Mouse (Mus musculus): ENCODE data around the gene Sema3b. TPM values are rescaled to one million over a fixed set of nuclear protein-coding genes. Genes with fewer than 3 reads are reported as not detected.

Sema3b gene
- polyA plus RNA-seq, 1 experiment, result 3.3 TPM

GRCm38 (mm10) chr9:107640257-107640772 lies 31.3 kb upstream of the Sema3b start:
- WGBS, result 11% methylated on average over 8 of the region's 8 CpGs
- TF ChIP-seq POLR2A (IDR thresholded peaks at IDR 0.05; ENCODE audit: low read depth, low read length) (no peak), CTCF (IDR thresholded peaks at IDR 0.05; ENCODE audit: extremely low read depth, insufficient read depth, insufficient read length, insufficient replicate concordance) (no peak)
- peaks cover 20% of the 10 kb centered on the region; the same call in 1 of the 2 replicates for H3K4me1 ChIP-seq (ENCODE audit: control insufficient read depth, insufficient read depth, insufficient read length)
- H3K36me3 ChIP-seq (ENCODE audit: control insufficient read depth, insufficient read depth, low read length), result no peaks in the 10 kb centered on the region
- no peak overlapping the region for H3K4me3 ChIP-seq (ENCODE audit: extremely low read depth, insufficient read depth, insufficient read length)
- DNase-seq (ENCODE audit: low read depth in 1 of 2, low spot score in 2 of 2), result peak; percentile 65
- H3K27me3 ChIP-seq (ENCODE audit: control insufficient read depth, insufficient read depth, low read length), result no peaks in the 10 kb centered on the region
- H3K27ac ChIP-seq (ENCODE audit: insufficient read depth, low read length), result peak overlapping the region; percentile 82

GRCm38 (mm10) chr9:107637070-107637469 lies 28.0 kb upstream of the Sema3b start:
- WGBS, result 89% methylated on average over 7 of the region's 7 CpGs
- peaks cover 28% of the 10 kb centered on the region; the same call in 1 of the 2 replicates for H3K4me1 ChIP-seq (ENCODE audit: control insufficient read depth, insufficient read depth, insufficient read length)
- no peak for TF ChIP-seq CTCF (IDR thresholded peaks at IDR 0.05; ENCODE audit: extremely low read depth, insufficient read depth, insufficient read length, insufficient replicate concordance)
- TF ChIP-seq POLR2A (IDR thresholded peaks at IDR 0.05; ENCODE audit: low read depth, low read length), result no peak

GRCm38 (mm10) chr9:107635279-107636028 lies 26.4 kb upstream of the Sema3b start, which contains the start of gene Gnai2:
Gnai2 (minus strand) TSS chr9:107635367.
- TF ChIP-seq CTCF (IDR thresholded peaks at IDR 0.05; ENCODE audit: extremely low read depth, insufficient read depth, insufficient read length, insufficient replicate concordance) (no peak), POLR2A (IDR thresholded peaks at IDR 0.05; ENCODE audit: low read depth, low read length) (peak; percentile 76)
- Histone ChIP-seq H3K4me3 (ENCODE audit: extremely low read depth, insufficient read depth, insufficient read length) (peak within 1 kb of the TSS; percentile 99), H3K27me3 (ENCODE audit: control insufficient read depth, insufficient read depth, low read length) (no peaks in the 10 kb centered on the region), H3K4me1 (ENCODE audit: control insufficient read depth, insufficient read depth, insufficient read length) (peaks cover 32% of the 10 kb centered on the region; the same call in 1 of the 2 replicates), H3K36me3 (ENCODE audit: control insufficient read depth, insufficient read depth, low read length) (peaks cover 4% of the 10 kb centered on the region; the same call in 1 of the 2 replicates), H3K27ac (ENCODE audit: insufficient read depth, low read length) (peak within 1 kb of the TSS; percentile 96)
- 2% methylated on average over 38 of the region's 38 CpGs for WGBS
- peak; percentile 89 to 98 for DNase-seq (ENCODE audit: low read depth in 1 of 2, low spot score in 2 of 2)

More at GRCm38 (mm10) chr9:107637070-107637469, 28.0 kb upstream of the Sema3b start:
- H3K36me3 ChIP-seq (ENCODE audit: control insufficient read depth, insufficient read depth, low read length), result no peaks in the 10 kb centered on the region
- no peak for DNase-seq (ENCODE audit: low read depth in 1 of 2, low spot score in 2 of 2)
- no peak overlapping the region for H3K27ac ChIP-seq (ENCODE audit: insufficient read depth, low read length)
- no peak overlapping the region for H3K4me3 ChIP-seq (ENCODE audit: extremely low read depth, insufficient read depth, insufficient read length)
- no peaks in the 10 kb centered on the region for H3K27me3 ChIP-seq (ENCODE audit: control insufficient read depth, insufficient read depth, low read length)

- under 1% methylated on average over 35 of the region's 35 CpGs for WGBS
- H3K27ac ChIP-seq (ENCODE audit: insufficient read depth, low read length), result peak overlapping the region; percentile 96
- TF ChIP-seq CTCF (IDR thresholded peaks at IDR 0.05; ENCODE audit: extremely low read depth, insufficient read depth, insufficient read length, insufficient replicate concordance), result no peak
- no peak for TF ChIP-seq POLR2A (IDR thresholded peaks at IDR 0.05; ENCODE audit: low read depth, low read length)
- H3K36me3 ChIP-seq (ENCODE audit: control insufficient read depth, insufficient read depth, low read length), result peaks cover 4% of the 10 kb centered on the region; the same call in 1 of the 2 replicates
- H3K4me1 ChIP-seq (ENCODE audit: control insufficient read depth, insufficient read depth, insufficient read length), result peaks cover 32% of the 10 kb centered on the region; the same call in 1 of the 2 replicates
- H3K4me3 ChIP-seq (ENCODE audit: extremely low read depth, insufficient read depth, insufficient read length), result peak overlapping the region; percentile 99
- no peak for DNase-seq (ENCODE audit: low read depth in 1 of 2, low spot score in 2 of 2)
- no peaks in the 10 kb centered on the region for H3K27me3 ChIP-seq (ENCODE audit: control insufficient read depth, insufficient read depth, low read length)
Observed at GRCm38 (mm10) chr9:107634406-107635278, 25.6 kb upstream of the Sema3b start.

GRCm38 (mm10) chr9:107633661-107634405 lies 24.8 kb upstream of the Sema3b start:
- H3K27me3 ChIP-seq (ENCODE audit: control insufficient read depth, insufficient read depth, low read length), result no peaks in the 10 kb centered on the region
- H3K27ac ChIP-seq (ENCODE audit: insufficient read depth, low read length), result peak overlapping the region; percentile 96
- DNase-seq (ENCODE audit: low read depth in 1 of 2, low spot score in 2 of 2), result no peak
- H3K4me1 ChIP-seq (ENCODE audit: control insufficient read depth, insufficient read depth, insufficient read length), result peaks cover 40% of the 10 kb centered on the region; the same call in 1 of the 2 replicates
- peak overlapping the region; percentile 99 for H3K4me3 ChIP-seq (ENCODE audit: extremely low read depth, insufficient read depth, insufficient read length)
- under 1% methylated on average over 15 of the region's 15 CpGs for WGBS
- peaks cover 4% of the 10 kb centered on the region; the same call in 1 of the 2 replicates for H3K36me3 ChIP-seq (ENCODE audit: control insufficient read depth, insufficient read depth, low read length)
- TF ChIP-seq CTCF (IDR thresholded peaks at IDR 0.05; ENCODE audit: extremely low read depth, insufficient read depth, insufficient read length, insufficient replicate concordance) (no peak), POLR2A (IDR thresholded peaks at IDR 0.05; ENCODE audit: low read depth, low read length) (no peak)
